Mouse (Mus musculus): Measurements from ENCODE around the gene Prtn3.
"Not testable (repeated sequence)": the region's sequence is repeated elsewhere in the genome, so short reads cannot be mapped to it uniquely, and the experiment has no call there.

The Prtn3 gene

GRCm38 (mm10) chr10:79877174-79877573 is 2.9 kb downstream of the Prtn3 start:
- no peak for DNase-seq (ENCODE audit: low spot score in 2 of 2)

GRCm38 (mm10) chr10:79877757-79878156 is 3.5 kb downstream of the Prtn3 start:
- peak in 1 of 2 experiments; percentile 51 for DNase-seq (ENCODE audit: low spot score in 2 of 2)

- DNase-seq (ENCODE audit: low spot score in 2 of 2), result no peak
Measured at GRCm38 (mm10) chr10:79879527-79879926, 5.3 kb downstream of the Prtn3 start.

DNA sequence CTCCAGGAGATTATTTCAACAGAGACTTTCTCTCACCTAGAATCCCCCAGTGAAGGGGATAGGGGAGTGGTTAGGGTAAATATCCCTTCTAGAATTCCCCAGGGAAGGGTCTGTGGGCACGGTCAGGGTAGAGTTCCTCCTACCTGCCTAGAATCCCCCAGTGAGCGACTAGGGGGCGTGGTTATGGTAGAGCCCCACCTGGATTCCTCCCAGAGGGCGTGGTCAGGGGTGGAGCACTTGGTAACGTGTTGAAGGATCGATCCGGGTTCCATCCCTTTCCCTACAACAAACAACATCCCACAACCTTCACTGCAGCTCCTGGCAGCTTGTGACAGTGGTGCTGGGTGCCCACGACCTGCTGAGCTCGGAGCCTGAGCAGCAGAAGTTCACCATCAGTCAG is 6.4 kb downstream of the Prtn3 start:
- DNase-seq (ENCODE audit: low spot score in 2 of 2), result peak; percentile 47 to 58

DNA sequence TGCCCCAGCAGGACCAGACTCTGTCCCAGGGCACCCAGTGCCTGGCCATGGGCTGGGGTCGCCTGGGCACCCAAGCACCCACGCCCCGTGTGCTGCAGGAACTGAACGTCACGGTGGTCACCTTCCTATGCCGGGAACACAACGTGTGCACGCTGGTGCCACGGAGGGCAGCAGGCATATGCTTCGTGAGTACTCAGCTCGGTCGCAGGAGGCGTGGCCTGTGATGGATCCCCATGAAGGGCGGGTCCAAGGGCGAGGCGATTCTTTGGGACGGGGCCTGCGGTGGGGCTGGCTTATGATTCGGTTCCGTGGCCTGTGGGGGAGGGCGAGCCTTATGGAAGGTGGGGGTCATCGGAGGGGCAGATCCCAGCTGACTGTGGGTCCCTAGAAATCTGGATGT is 7.7 kb downstream of the Prtn3 start:
- DNase-seq (ENCODE audit: low spot score in 2 of 2), result no peak

DNA sequence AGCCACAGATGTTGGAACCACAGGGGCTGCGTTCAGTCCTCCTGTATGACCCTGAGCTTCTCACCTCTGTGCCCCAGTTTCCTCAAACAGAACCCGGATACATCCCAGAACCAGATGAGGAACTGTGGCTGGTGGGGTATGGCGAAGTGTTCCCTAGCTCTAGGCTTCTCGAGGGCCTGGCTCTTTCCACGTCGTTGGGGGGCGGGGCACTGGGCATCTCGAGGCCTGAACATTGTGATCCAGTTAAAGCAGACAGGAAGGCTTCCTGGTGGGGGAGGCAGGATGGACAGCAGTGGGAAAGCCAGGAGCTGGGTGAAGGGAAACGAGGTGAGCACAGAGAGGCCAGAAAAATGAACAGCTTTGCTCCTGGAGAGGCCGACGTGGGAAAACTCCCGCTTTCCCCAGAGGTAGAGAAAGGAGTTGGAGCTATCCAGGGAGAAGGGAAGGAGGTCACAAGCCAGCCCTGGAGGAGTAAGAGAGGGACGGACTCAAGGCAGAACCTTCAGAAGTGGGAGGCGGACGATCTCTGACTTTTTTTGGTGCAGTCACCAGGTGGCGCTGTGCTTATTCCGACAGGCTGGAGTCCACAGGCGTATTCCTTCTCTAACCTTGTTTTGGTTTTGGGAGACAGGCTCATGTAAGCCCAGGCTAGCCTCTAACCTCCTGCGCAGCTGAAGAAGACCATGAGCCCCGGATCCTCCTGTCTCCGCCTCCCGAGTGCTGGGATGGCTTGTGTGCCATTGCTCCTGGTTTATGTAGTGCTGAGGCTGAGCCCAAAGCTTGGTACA is 9.2 kb downstream of the Prtn3 start:
- peak; percentile 50 to 71 for DNase-seq (ENCODE audit: low spot score in 2 of 2)

DNA sequence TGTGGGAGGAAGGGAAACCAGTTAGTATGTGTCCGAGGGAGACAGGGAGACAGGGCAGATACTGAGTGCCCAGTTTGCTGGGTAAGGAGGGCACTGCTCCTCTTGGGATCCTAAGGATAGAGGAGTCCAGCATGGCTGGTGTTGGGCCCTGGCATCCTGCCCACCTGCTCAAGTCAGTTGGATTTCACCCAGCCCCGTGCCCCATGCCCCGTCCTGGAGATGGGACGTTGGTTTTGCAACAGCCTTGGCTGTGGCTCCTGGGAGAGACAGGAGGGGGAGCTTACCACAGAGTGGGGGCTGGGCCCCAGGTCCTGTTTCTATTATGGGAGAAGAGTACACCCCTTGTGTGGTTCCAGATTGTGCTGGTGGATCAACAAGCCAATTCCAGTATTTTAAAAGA is 10.2 kb downstream of the Prtn3 start:
- no peak for DNase-seq (ENCODE audit: low spot score in 2 of 2)

GRCm38 (mm10) chr10:79884938-79885337 is 10.7 kb downstream of the Prtn3 start:
- DNase-seq (ENCODE audit: low spot score in 2 of 2), result not testable (repeated sequence)

- no peak for DNase-seq (ENCODE audit: low spot score in 2 of 2)
Measured at GRCm38 (mm10) chr10:79886054-79886453, 11.8 kb downstream of the Prtn3 start, which contains the start of gene Elane. Gene Elane (plus strand): TSS chr10:79886247.

- DNase-seq (ENCODE audit: low spot score in 2 of 2), result no peak
Measured at GRCm38 (mm10) chr10:79886611-79887010, 12.3 kb downstream of the Prtn3 start.

- DNase-seq (ENCODE audit: low spot score in 2 of 2), result no peak
Measured at GRCm38 (mm10) chr10:79889386-79889785, 15.1 kb downstream of the Prtn3 start.

DNA sequence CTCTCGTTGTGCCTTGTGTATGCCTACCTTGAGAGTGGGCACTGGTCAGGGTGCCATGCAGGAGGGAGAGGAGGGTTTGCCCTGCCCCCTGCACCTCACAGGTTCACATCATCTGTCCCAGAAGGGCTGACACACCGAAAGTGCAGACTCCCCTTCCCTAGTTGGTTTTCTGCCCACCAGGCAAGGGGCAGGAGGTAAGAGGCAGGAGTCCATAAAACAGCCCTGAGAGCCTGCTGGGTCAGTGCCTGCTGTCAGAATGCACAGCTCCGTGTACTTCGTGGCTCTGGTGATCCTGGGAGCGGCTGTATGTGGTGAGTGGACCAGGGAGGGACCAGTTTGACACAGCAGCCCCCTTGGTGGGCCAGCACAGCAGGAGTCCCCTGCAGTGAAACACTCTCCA is 16.4 kb downstream of the Prtn3 start, which contains the start of gene Cfd:
Gene Cfd (plus strand): TSS at position 184 of the 400 bp plus-strand sequence.
- DNase-seq (ENCODE audit: low spot score in 2 of 2), result no peak

- peak; percentile 70 to 79 for DNase-seq (ENCODE audit: low spot score in 2 of 2)
Measured at GRCm38 (mm10) chr10:79892451-79893118, 18.3 kb downstream of the Prtn3 start.

GRCm38 (mm10) chr10:79896306-79896705 is 22.0 kb downstream of the Prtn3 start:
- no peak for DNase-seq (ENCODE audit: low spot score in 2 of 2)

- DNase-seq (ENCODE audit: low spot score in 2 of 2), result no peak
Measured at GRCm38 (mm10) chr10:79896814-79897213, 22.5 kb downstream of the Prtn3 start.

DNA sequence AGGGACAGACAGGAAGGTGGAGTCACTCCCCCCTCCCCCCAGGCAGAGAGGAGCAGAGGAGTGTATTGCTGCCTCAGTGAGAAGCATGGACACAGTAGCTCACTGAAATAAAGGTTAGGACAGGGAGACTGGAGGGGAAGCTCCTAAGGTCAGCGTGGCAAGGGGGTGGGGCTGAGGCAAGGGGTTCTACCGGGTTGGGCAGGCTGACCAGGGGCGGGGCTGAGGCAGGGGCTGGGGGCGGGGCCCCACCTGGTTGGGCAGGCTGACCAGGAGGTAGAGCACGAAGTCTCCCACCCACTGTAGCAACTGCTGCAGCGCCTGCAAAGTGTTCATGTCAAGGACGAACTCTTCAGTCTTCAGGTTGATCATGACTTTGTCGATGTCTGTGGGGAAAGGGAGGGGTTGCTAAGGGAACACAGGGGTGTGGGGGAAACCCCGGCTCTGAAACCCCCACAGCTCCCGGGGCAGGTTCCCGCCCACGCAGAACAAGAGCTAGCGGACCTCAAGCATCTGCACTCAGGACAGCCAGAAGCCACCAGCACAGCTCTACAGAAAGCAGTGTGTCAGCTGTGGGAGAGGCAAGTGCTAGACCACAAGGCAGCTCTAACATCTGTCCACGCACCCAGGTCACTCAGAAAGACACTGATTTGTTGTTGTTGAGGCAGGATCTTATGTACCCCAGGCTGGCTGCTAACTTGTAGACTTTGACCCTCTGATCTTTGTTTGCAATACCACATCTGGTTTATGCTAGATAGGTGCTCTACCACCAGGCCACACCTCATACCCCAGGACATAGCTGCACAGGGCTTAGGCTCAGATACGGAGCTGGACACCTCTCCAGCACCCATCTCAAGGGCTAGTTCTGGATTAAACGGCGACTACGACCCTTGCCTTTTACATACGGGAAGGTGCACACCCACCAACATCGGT is 23.3 kb downstream of the Prtn3 start:
- peak; percentile 51 to 56 for DNase-seq (ENCODE audit: low spot score in 2 of 2)

DNA sequence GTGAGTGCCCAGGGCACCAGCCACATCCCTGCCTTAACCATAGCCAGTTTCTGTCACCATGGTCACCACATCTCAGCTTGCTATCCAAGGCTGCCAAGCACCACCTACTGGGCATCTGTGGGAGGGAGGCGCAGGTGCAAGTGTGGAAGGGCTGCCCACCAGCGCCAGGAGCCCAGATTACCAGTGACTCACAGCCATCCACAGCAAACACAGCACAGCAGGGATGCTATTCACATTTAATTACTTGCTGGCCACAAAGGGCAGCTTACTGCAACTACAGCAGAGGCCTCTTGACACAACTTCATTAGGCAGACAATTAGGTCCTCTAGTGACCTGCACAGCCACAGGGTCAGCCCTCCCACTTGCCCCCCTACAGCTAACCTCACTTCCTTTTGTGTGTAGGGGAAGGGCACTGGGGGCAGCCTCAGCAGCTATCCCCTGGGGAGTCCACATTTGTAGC is 26.7 kb downstream of the Prtn3 start:
- DNase-seq (ENCODE audit: low spot score in 2 of 2), result no peak

GRCm38 (mm10) chr10:79906712-79907111 is 32.4 kb downstream of the Prtn3 start:
- no peak for DNase-seq (ENCODE audit: low spot score in 2 of 2)

DNA sequence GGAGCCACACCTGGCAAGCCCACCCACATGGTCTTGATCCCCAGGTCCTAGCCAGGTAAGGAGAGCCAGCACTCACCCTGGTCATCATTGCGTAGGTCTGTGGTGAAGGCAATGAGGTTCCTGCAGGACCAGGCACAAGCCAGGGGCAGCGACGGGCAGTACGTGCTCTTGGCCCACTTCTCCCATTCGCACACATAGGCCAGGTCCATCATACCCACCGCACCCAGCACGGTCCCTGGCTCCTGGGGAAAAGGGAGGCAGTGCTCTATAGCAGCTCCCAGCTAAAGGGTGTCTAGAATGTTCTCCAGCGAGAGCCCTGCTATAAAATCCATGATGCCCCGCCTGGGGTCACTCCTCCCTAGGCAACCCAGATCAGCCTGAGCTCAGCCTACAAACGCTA is 33.1 kb downstream of the Prtn3 start:
- DNase-seq (ENCODE audit: low spot score in 2 of 2), result no peak

DNA sequence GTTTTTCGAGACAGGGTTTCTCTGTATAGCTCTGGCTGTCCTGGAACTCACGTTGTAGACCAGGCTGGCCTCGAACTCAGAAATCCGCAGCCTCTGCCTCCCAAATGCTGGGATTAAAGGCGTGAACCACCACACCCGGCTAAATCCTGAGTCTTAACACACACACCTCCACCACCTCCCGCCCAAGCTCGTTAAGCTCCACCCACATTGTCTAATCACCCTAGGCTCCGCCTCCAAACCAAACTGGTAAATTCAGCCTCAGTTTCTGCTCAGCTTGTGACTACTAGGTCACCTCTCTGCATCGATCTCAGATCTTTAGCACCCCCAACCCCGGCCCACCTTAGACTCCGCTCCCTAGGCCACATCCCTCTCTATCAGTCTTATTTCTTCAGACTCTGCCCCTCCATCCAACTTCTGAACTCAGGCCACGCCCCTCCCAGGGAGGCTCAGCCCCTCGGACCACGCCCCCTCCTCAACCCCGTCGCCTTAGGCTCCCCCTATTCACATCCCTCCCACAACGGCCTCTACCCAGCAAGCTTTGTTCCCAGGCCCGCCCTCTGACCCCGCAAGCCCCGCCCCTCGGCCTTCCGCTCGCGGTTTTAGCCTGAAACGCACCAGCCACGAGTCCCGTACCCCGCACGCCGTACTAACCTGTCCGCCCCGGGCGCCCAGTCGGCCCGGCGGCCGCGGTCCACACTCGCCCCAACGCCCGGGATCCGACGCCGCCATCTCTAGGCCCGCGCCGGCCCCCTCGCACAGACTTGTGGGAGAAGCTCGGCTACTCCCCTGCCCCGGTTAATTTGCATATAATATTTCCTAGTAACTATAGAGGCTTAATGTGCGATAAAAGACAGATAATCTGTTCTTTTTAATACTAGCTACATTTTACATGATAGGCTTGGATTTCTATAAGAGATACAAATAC is 34.2 kb downstream of the Prtn3 start, which contains the start of gene Med16:
Gene Med16 (minus strand): TSS at position 757 of the 925 bp plus-strand sequence.
- DNase-seq (ENCODE audit: low spot score in 2 of 2), result peak; percentile 96
